Mouse (Mus musculus) liver, postnatal 0 days (tissue): ENCODE measurements at regions not wholly inside any gene's neighbourhood (a gene's known extent, or its start where the extent isn't known, plus 50 kb on each side); places are given as distances from the start of the nearest gene placed in this dataset.

Experiments
- CTCF ChIP-seq: sonication (generic); IDR thresholded peaks from 2 replicates; pipeline ENCODE4 v1.5.1; 2016; ENCODE audit warnings: antibody characterized with exemption, low read depth
- EP300 ChIP-seq: IDR thresholded peaks from 2 replicates; pipeline ENCODE4 v1.6.1; 2016; ENCODE audit warnings: antibody characterized with exemption, low read depth, mild to moderate bottlenecking

- TF ChIP-seq CTCF (no peak), EP300 (no peak)
Measured at GRCm38 (mm10) chr10:8032203-8032602, 76.2 kb upstream of the Tab2 start.
